Mouse (Mus musculus): ENCODE results near the gene Il4. TPM values are rescaled to one million over a fixed set of nuclear protein-coding genes. Genes with fewer than 3 reads are reported as not detected.

Gene Il4
- polyA plus RNA-seq, 1 experiment: not detected

DNA sequence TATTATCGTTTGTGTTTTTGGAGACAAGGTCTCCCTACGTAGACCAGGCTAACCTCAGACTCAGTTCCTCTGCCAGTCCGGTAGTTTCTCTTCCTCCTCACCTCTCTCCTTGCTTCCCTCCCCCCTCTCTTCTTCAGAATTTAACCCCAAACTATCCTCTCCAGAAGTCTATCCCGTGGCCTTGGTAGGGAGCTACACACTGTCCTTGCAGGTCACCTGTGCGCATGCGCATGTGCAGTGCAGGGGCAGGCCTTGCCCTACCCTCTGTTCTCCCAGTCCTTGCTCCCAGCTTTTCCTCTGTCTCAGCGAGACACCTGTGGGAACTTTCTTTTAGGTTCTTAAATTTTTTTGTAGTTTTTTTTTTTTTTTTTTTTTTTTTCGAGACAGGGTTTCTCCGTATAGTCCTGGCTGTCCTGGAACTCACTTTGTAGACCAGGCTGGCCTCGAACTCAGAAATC, 19.4 kb upstream of the Il4 start:
- no peak for DNase-seq (ENCODE audit: low read depth)
- TF ChIP-seq CTCF (IDR thresholded peaks at IDR 0.05; ENCODE audit: borderline replicate concordance, extremely low read depth, insufficient read depth, insufficient read length) (no peak), POLR2A (IDR thresholded peaks at IDR 0.05; ENCODE audit: borderline replicate concordance, extremely low read depth, insufficient read depth, insufficient read length, poor library complexity, severe bottlenecking) (no peak)

DNA sequence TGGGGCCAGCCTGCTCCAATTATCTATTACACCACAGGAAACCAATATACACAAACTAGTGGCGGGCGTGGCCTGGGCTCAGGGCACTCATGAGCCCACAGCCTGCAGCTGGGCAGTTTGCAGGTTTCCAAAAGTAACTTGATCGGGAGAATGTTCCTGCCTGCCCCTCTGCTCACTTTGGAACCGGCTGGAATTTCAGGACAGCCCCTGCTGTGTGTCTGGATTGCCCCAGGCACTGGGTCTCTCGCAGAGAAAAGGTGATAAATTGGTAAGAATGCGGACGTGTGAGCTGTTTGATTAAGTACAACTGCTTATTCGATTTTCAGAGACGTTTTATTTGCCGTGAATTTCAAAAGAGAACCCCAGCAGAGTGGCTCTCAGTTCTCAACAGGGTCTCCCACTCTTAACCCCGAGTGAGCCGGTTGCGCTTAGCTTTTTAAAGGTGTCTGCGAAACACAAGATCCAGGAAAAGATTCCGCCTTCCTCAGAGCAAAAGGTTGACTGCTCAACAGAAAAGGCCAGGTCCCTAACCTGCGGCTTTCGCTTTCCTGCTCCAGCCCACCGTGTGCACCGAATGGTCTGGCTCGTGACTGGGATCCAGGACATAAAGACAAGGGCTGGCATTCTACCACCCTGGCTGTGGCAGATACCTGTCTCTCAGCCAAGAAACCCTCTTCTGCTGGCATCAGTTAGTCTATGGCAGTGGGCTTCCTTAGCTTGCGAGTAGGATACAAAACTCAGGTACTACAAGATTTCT, 18.8 kb upstream of the Il4 start:
- DNase-seq (ENCODE audit: low read depth): peak; percentile 39
- TF ChIP-seq POLR2A (IDR thresholded peaks at IDR 0.05; ENCODE audit: borderline replicate concordance, extremely low read depth, insufficient read depth, insufficient read length, poor library complexity, severe bottlenecking) (no peak), CTCF (IDR thresholded peaks at IDR 0.05; ENCODE audit: borderline replicate concordance, extremely low read depth, insufficient read depth, insufficient read length) (no peak)

DNA sequence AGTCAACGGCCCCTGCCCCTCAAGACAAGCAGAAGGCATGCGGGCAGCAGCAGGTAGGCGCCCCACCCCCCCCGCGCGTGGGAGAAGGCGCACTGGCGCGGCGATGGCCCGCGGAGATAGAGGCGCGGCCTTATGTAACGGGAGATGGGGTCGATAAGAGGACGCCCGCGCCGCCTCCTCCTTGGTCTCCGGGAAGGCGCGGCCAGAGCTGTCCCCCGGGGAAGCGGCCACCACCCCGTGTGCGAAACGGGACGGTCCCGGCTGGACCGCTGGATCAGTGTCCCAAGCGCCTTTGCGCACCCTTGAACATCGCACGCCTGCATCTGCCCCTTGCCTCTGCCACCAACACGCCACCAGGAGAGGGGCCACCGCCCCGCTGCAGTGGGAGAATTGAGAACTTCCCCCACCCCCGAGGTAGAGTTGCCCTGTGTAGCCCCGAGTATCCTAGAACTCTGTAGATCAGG, 17.7 kb upstream of the Il4 start:
- no peak for DNase-seq (ENCODE audit: low read depth)
- TF ChIP-seq CTCF (IDR thresholded peaks at IDR 0.05; ENCODE audit: borderline replicate concordance, extremely low read depth, insufficient read depth, insufficient read length) (no peak), POLR2A (IDR thresholded peaks at IDR 0.05; ENCODE audit: borderline replicate concordance, extremely low read depth, insufficient read depth, insufficient read length, poor library complexity, severe bottlenecking) (no peak)

DNA sequence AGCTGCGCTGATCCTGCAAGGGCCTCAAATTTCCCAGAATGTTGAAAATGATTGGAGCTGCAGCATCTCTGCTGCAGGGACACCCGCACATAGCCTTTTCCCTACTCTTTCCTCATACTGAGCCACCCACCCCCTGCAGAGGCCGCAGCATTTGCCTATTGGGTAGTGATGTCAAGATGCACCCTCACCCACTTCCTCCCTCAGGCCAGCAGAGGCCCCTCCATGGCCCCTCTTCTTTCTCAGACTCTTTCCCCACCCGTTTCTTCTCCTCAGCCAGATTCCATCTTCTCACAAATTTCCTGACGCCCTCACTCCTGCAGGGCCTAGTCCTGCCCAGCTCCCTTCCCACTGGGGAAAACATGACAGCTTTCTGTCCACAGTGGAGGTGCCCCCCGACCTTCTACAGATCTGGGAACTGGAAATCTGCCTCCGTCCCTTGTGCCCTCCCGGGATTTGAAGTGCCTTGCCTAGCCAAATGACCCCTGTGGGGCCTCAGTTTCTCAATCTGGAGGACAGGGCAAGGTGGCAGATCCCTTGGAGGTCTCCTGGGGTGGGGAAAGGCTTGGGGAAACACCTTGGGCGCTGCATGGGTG, 17.2 kb upstream of the Il4 start:
- no peak for DNase-seq (ENCODE audit: low read depth)
- TF ChIP-seq CTCF (IDR thresholded peaks at IDR 0.05; ENCODE audit: borderline replicate concordance, extremely low read depth, insufficient read depth, insufficient read length) (no peak), POLR2A (IDR thresholded peaks at IDR 0.05; ENCODE audit: borderline replicate concordance, extremely low read depth, insufficient read depth, insufficient read length, poor library complexity, severe bottlenecking) (no peak)

DNA sequence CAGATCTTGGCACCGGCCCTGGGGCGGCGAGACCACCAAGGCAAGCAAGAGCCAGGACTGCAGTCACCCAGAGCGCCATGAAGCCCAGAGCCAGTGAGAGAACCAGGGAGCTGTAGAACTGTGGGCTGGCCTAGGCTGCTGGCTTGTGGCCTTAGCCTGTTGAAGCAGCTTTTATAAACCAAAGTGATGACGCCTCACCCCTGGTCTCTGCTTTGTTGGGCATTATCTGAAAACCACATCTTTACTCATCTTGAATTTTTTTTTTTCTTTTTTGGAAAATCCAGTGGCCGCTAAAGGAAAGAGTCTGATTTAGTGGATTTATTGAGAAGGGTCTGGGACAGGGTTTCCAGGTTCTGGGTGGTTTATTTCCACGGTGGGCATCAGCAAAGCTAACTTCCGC, 16.1 kb upstream of the Il4 start, which contains the start of gene Il13:
Il13 (minus strand) TSS at position 147 of the 400 bp plus-strand sequence.
- no peak for TF ChIP-seq POLR2A (IDR thresholded peaks at IDR 0.05; ENCODE audit: borderline replicate concordance, extremely low read depth, insufficient read depth, insufficient read length, poor library complexity, severe bottlenecking)
- no peak for TF ChIP-seq CTCF (IDR thresholded peaks at IDR 0.05; ENCODE audit: borderline replicate concordance, extremely low read depth, insufficient read depth, insufficient read length)
- no peak for DNase-seq (ENCODE audit: low read depth)

DNA sequence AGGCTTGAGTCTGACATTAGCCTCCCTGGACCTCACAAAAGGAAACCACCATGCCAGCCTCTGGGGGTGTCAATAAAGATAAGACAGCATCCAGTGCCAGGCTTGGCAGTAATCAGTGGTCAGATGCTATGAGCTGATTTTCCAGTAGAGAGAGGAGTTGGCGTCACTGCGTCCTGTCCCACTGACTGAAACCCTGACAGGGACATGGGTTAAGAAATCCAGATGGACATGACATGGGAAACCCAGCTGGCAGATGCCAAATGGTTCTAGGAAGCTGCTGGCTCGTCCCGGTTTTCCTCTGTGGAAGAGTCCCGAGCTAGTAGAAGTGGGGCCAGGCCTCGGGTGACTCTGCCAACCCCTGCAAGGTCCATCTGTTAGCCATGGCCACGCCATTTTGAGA, 15.2 kb upstream of the Il4 start:
- no peak for TF ChIP-seq POLR2A (IDR thresholded peaks at IDR 0.05; ENCODE audit: borderline replicate concordance, extremely low read depth, insufficient read depth, insufficient read length, poor library complexity, severe bottlenecking)
- TF ChIP-seq CTCF (IDR thresholded peaks at IDR 0.05; ENCODE audit: borderline replicate concordance, extremely low read depth, insufficient read depth, insufficient read length): no peak
- no peak for DNase-seq (ENCODE audit: low read depth)

DNA sequence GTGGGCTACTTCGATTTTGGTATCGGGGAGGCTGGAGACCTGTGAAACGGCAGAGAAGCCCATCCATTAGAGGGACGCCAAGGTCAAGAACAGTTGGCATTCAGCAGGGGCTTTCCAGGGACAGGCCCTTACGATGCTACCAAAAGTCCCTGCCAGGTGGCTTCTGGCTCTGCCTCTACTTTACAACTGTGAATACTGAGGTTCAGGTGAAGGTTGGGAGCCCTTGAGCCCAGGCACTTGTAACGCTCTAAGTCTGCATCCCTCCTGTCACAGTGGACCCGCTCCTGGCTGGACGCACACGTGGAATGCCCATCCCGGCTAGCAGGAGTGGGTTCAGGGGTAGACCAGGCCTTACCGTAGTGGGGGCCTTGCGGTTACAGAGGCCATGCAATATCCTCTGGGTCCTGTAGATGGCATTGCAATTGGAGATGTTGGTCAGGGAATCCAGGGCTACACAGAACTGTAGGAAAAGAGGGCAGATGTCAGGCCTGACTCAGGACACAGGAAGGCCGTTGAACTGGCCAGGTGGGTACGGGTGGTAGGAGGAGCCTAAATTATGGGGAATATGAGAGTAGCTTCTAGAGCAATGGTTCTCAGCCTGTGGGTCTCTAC, 13.8 kb upstream of the Il4 start:
- DNase-seq (ENCODE audit: low read depth): no peak
- TF ChIP-seq POLR2A (IDR thresholded peaks at IDR 0.05; ENCODE audit: borderline replicate concordance, extremely low read depth, insufficient read depth, insufficient read length, poor library complexity, severe bottlenecking) (no peak), CTCF (IDR thresholded peaks at IDR 0.05; ENCODE audit: borderline replicate concordance, extremely low read depth, insufficient read depth, insufficient read length) (peak; percentile 53; the same call in 1 of the 2 replicates)

DNA sequence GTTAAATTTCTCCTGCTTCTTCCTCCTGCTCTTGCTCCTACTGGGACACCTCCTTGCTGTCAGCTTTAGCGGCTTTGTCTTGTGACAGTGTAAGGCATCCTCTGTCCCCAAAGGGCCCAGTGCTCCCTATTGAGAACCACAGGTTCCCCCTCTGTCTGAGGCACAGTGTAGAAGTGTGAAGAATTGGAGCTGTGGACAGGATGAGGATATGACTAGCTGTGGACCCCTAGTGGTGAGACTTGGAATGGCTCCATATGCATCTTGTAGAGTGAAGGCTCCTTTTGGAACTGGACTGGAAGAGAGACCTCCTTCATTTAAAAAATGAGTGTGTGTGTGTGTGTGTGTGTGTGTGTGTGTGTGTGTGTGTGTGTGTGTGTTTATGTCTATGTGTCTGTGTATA, 9.4 kb upstream of the Il4 start:
- no peak for TF ChIP-seq POLR2A (IDR thresholded peaks at IDR 0.05; ENCODE audit: borderline replicate concordance, extremely low read depth, insufficient read depth, insufficient read length, poor library complexity, severe bottlenecking)
- TF ChIP-seq CTCF (IDR thresholded peaks at IDR 0.05; ENCODE audit: borderline replicate concordance, extremely low read depth, insufficient read depth, insufficient read length): peak; percentile 86; the same call in 1 of the 2 replicates
- DNase-seq (ENCODE audit: low read depth): peak; percentile 89

DNA sequence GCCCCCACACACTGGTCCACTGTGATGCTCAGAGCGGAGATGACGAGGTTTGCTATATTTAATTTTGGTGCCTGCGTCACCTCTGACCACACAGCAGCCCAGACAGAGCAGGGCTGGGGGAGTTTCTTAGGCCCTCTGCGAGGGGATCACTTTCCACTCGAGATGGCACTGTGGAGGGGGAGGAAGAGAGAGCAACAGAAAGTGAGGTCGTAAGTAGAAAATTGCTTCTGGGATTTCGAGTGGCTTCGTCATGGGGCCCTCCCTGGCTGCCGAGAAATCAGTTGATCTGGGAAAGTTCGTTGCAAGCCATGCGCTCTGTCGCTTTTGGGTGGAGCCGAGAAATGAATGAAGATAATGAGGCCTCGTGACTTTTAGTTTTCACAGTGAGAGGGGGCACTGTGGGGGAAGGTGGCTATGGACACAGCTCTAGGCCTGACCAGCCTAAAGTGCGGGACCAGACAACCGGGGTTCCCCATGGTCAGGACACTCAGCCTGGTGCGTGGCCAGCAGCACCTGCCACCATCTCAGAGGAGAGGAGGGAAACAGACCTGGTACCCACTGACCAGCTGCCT, 8.4 kb upstream of the Il4 start:
- no peak for DNase-seq (ENCODE audit: low read depth)
- TF ChIP-seq POLR2A (IDR thresholded peaks at IDR 0.05; ENCODE audit: borderline replicate concordance, extremely low read depth, insufficient read depth, insufficient read length, poor library complexity, severe bottlenecking) (no peak), CTCF (IDR thresholded peaks at IDR 0.05; ENCODE audit: borderline replicate concordance, extremely low read depth, insufficient read depth, insufficient read length) (no peak)

DNA sequence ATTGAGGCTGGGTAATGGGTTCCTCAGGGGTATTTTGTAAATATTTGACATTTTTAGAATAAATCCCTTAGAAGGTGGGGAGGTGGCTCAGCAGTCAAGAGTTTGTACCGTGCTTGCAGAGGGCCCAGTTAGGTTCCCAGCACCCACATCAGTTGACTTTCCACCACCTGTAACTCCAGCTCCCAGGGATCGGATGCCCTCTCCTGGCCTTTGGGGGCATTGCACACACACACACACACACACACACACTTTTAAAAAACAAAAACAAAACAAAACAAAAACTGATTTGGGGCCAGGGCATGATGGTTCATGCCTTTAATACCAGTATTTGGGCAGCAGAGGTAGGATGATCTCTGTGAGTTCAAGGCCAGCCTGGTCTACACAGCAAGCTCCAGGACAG, 5.7 kb upstream of the Il4 start:
- no peak for DNase-seq (ENCODE audit: low read depth)

DNA sequence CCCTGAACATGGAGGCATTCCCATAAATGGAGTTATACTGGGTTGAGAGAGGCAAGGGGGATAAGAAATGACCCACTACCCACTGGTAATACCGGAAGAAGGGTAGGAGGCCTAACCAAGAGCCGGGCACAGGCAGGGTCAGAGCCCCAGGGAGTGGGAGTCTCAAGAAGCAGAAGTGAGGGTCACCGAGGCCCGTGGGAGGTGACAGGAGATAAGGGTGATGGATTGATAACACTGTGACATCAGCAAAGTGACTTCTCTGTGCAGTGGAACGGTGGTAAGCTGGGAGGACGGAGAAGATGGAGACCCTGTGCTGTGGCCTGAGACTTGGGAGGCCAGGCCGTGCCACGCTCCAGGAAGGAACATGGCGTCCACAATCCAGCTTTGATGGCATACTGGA, 5.1 kb upstream of the Il4 start:
- DNase-seq (ENCODE audit: low read depth): no peak
- TF ChIP-seq CTCF (IDR thresholded peaks at IDR 0.05; ENCODE audit: borderline replicate concordance, extremely low read depth, insufficient read depth, insufficient read length) (no peak), POLR2A (IDR thresholded peaks at IDR 0.05; ENCODE audit: borderline replicate concordance, extremely low read depth, insufficient read depth, insufficient read length, poor library complexity, severe bottlenecking) (no peak)

More for the DNA sequence above, 5.7 kb upstream of the Il4 start:
- no peak for TF ChIP-seq CTCF (IDR thresholded peaks at IDR 0.05; ENCODE audit: borderline replicate concordance, extremely low read depth, insufficient read depth, insufficient read length)
- no peak for TF ChIP-seq POLR2A (IDR thresholded peaks at IDR 0.05; ENCODE audit: borderline replicate concordance, extremely low read depth, insufficient read depth, insufficient read length, poor library complexity, severe bottlenecking)

All from brain, embryonic 14.5 days (tissue).